Mouse (Mus musculus): ENCODE measurements around the gene Hist1h2be.
"Not testable (repeated sequence)": the region's sequence is repeated elsewhere in the genome, so short reads cannot be mapped to it uniquely, and the experiment has no call there.

The Hist1h2be gene

DNA sequence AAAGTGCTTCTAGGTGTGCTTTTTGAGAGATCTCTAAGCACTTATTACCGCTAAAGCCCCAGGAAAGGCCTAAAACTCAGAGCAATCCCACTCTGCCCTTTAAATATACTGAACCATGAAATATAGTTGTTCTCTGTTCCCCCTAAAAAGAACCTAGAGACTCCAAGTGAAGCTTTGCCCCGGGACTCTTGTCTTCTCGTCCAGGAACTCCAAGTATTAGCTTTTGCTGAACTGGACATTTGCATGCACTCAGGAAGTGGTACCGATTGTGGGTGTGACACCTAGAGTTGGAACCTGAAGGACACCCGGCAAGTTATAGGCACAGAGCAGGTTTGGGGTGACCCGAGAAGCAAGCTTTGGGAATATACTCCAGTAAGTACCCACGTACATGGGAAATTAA is 29.7 kb downstream of the Hist1h2be start:
- DNase-seq, result no peak

DNA sequence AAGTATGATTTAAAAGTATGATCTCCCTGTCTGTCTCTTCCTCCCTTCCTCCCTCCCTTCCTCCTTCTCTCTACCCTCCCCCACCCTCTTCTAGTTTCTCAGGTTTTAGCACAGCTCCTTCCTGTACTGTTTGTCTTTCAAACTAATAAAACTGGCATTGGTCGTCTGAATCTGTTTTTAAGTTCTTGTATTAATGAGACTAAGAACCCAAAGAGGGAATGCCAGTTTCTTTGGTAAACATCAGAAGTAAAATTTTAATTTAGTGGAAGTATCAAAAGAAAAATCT is 34.0 kb downstream of the Hist1h2be start:
- no peak for DNase-seq

- no peak for DNase-seq
These were observed 34.6 kb downstream of the Hist1h2be start for GRCm38 (mm10) chr13:23586099-23586939.

- DNase-seq, result peak; percentile 66
These were observed 35.4 kb downstream of the Hist1h2be start for GRCm38 (mm10) chr13:23585442-23586098.

- peak; percentile 61 for DNase-seq
These were observed 35.9 kb downstream of the Hist1h2be start for GRCm38 (mm10) chr13:23585029-23585441.

DNA sequence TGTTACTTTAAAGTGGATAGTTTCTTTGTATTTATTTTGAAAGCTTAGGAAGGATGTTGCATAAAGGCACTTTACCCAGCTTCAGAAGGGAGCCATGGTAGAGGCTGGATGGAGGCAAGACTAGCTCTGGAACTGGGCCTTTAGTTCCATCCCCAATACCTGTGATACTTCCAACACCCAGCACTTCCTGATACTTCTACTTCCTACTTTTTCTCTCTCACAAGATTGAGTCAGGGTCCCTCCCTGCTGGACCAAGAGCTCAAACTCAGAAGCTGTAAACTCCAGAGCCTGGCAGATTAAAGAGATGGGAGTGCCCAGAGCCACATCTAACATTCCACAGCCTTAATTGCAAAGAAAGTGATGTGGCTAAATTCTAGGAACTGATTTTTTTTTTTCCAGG is 36.6 kb downstream of the Hist1h2be start:
- DNase-seq, result no peak

DNA sequence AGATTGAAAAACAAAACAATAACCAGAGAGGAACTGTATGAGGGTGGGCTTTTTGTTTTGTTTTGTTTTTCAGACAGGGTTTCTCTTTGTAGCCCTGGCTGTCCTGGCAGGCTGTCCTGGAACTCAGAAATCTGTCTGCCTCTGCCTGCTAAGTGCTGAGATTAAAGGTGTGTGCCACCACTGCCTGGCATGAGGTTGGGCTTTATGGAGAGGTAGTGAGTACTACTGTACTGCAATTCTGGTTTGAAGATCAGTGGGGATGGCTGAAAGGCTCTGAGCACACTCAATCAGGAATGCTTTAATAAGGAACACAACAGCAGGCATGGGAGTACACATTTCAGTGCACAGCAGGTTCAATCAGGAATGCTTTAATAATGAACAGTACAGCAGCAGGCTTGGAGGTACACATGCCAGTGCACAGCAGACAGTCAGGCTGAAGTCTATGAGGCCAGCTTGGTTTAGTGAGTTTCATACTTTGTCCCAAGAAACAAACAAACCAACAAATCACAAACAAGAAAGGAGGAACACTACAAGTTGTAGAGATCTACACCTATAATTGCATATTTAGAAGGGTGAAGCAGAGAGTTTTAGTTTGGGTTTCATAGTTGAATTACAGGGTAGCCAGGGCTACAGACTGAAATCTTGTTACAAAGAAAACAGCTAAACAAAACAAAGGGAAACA is 37.4 kb downstream of the Hist1h2be start:
- no peak for DNase-seq

DNA sequence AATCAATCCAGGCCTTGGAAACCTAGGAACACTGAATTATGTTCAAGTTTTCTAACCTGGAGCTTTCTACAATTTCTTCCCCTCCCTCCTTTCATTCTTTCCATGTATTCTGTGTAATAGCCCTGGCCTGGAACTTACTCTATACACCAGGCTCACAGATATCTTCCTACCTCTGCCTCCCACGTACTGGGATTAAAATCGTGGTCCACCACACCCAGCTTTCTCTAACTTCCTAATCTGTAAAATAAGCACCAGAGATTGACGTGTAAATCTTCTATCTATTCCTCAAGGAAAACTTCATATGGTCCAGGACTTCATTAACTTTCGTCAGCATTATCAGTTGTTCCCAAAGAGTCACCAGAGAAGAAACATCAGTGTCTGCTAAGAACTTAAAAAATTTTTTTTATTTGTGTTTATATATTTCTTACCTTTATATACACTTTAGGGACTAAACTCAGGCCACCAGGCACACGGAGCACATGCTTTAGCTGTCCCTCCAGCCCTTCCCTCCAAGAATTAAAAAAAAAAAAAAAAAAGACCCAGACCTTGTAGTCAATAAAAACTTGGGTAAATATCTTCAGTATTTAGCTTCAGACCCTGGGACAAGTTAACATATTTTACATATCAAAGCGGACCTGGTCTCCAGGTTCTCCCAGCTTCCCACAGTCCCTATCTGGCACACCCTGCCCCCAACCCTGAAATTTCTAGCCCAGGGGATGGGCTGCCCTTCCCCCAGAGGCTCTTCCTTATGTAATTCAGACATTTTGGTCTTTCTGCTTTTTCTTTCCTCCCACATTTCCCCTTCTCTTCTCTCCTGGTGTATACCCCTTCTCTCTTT is 38.5 kb downstream of the Hist1h2be start:
- DNase-seq, result no peak

- peak; percentile 96 for DNase-seq
These were observed 39.3 kb downstream of the Hist1h2be start, which contains the start of gene Hist1h4d for GRCm38 (mm10) chr13:23581408-23582218. Gene Hist1h4d (plus strand): TSS chr13:23581598.

- no peak for DNase-seq
These were observed 43.1 kb downstream of the Hist1h2be start for GRCm38 (mm10) chr13:23577835-23578234.

GRCm38 (mm10) chr13:23576906-23577639 is 43.9 kb downstream of the Hist1h2be start:
- no peak for DNase-seq

GRCm38 (mm10) chr13:23576351-23576881 is 44.5 kb downstream of the Hist1h2be start:
- no peak for DNase-seq

DNA sequence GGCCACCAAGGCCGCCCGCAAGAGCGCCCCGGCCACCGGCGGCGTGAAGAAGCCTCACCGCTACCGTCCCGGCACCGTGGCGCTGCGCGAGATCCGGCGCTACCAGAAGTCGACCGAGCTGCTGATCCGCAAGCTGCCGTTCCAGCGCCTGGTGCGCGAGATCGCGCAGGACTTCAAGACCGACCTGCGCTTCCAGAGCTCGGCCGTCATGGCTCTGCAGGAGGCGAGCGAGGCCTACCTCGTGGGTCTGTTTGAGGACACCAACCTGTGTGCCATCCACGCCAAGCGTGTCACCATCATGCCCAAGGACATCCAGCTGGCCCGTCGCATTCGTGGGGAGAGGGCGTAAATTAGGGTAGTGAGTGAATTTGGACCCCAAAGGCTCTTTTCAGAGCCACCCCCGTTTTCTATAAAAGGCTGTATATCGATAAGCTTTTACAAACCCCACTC is 45.0 kb downstream of the Hist1h2be start:
- not testable (repeated sequence) for DNase-seq

DNA sequence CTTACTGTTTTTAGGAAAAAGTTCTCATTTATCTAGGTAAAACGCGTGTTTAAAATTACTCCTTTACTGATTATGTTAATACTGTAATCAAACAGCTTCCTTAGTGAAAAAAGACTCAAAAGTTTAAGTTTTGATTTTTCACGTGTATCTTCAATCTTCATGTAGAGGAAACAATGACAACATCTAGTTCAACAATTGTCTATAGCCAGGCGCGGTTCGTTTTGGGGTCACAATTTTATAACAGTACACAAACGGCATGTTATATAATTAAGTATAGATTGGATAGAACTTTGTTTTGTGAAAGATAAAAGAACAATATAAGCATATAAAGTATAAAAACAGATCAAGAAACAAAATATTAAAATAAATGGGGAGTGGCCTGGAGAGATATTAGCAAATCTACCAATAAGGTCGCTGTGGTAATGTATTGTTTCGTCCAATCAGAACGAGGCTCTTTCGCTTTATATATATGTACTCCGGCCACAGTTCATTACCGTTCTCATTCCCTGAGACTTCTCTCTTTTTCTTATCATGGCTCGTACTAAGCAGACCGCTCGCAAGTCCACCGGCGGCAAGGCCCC is 45.6 kb downstream of the Hist1h2be start, which contains the start of gene Hist1h3d:
Gene Hist1h3d, plus strand, starts transcription at position 493 of the 581 bp plus-strand sequence.
- no peak for DNase-seq

DNA sequence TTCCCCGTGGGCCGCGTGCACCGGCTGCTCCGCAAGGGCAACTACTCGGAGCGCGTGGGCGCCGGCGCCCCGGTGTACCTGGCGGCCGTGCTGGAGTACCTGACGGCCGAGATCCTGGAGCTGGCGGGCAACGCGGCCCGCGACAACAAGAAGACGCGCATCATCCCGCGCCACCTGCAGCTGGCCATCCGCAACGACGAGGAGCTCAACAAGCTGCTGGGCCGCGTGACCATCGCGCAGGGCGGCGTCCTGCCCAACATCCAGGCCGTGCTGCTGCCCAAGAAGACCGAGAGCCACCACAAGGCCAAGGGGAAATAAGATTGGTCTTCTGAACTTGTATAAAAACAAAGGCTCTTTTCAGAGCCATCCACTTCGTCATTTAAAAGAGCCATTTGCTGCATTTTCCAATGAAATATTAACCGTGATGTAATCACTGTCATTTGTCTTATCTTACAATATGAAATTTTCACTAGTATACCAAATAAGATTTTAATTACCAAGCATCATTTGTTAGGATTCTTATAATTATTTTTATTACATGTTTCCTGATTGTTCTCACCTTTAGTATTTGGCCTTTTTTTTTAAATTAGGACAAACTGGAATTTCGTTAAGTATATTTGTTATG is 46.3 kb downstream of the Hist1h2be start:
- DNase-seq, result not testable (repeated sequence)

GRCm38 (mm10) chr13:23573898-23574524 is 46.9 kb downstream of the Hist1h2be start, which contains the start of the genes Hist1h2bf and Hist1h2ad:
Gene Hist1h2bf (minus strand): TSS chr13:23574196.
Gene Hist1h2ad (plus strand): TSS chr13:23574381.
- DNase-seq, result peak; percentile 79

GRCm38 (mm10) chr13:23573034-23573897 is 47.7 kb downstream of the Hist1h2be start:
- not testable (repeated sequence) for DNase-seq

All from kidney, adult 11 months (tissue).